Comparison of ENCODE assay signal across 9 mouse cellular contexts in genomic region chr8:108419162-108419844, GRCm38 (mm10).
A peak's percentile ranks its signal among the peaks of the same experiment; 100 is the strongest.
DNase-seq lines count a peak whose midpoint lies in the region.
"Had no signal": no experiment of that assay in that cellular context is flagged by ENCODE, and none has a peak within 500 bp of the region (broad histone marks: within the 10 kb centered on the region; RNA-seq: fewer than 3 reads in every experiment).

No protein-coding gene starts in this region.

- peak; percentile 30 to 33 for DNase-seq in right cerebral cortex, adult 2 months (ENCODE audit: low spot score in 2 of 2)
- no peak for DNase-seq in right cerebral cortex, postnatal 4 days
- DNase-seq in frontal cortex, adult 2 months (ENCODE audit: extremely low spot score in 1 of 2, low spot score in 1 of 2) = peak; percentile 18 to 42
- DNase-seq in layer of hippocampus, postnatal 36 days = peak; percentile 29 to 38
- peak; percentile 77 for DNase-seq in testis, postnatal 14 days (ENCODE audit: low spot score)
- no peak for DNase-seq in cerebellum, postnatal 4 days (ENCODE audit: low spot score in 2 of 2)
- no peak for DNase-seq in ovary, postnatal 10 days (ENCODE audit: low spot score)
- no peak for DNase-seq in cerebellum, adult 11-12 months
- DNase-seq: adrenal gland, adult 2 months had no signal

Comparison
In these comparisons a context has a peak if more than half of its experiments do, and no peak if none do; other contexts are left out.
1. DNase-seq: peak in right cerebral cortex, adult 2 months (2 of 2), frontal cortex, adult 2 months (2 of 2), layer of hippocampus, postnatal 36 days (2 of 2) and testis, postnatal 14 days (single experiment); none in right cerebral cortex, postnatal 4 days (single experiment), cerebellum, postnatal 4 days (0 of 2), ovary, postnatal 10 days (single experiment) and cerebellum, adult 11-12 months (single experiment).